Mouse (Mus musculus) ES-Bruce4 (cell line): ENCODE measurements around the gene Slc30a4. TPM values are rescaled to one million over a fixed set of nuclear protein-coding genes. Genes with fewer than 3 reads are reported as not detected.

Source experiments
- H3K27ac ChIP-seq: 2 replicates; pipeline ENCODE4 v1.5.1; 2012; ENCODE audit warnings: low read length, inconsistent platforms; ENCODE audit not compliant: insufficient read depth
- H3K27me3 ChIP-seq: 2 replicates; pipeline ENCODE4 v1.6.1; 2012; ENCODE audit warnings: mild to moderate bottlenecking, low read length, inconsistent platforms; ENCODE audit not compliant: control insufficient read depth, poor library complexity, insufficient read depth, severe bottlenecking
- H3K36me3 ChIP-seq: 2 replicates; pipeline ENCODE4 v1.6.1; 2012; ENCODE audit warnings: inconsistent platforms, mild to moderate bottlenecking, low read length, moderate library complexity; ENCODE audit not compliant: control insufficient read depth, poor library complexity, insufficient read depth, severe bottlenecking
- H3K4me1 ChIP-seq: one replicate; pipeline ENCODE4 v1.8.1; 2011; ENCODE audit warnings: low read length; ENCODE audit not compliant: control insufficient read depth, insufficient read depth
- H3K4me3 ChIP-seq: 2 replicates; pipeline ENCODE4 v1.5.1; 2011; ENCODE audit warnings: low read depth, mild to moderate bottlenecking, low read length
- H3K9ac ChIP-seq: 2 replicates; pipeline ENCODE4 v1.6.1; 2012; ENCODE audit warnings: low read depth, mild to moderate bottlenecking, inconsistent platforms; ENCODE audit not compliant: poor library complexity, severe bottlenecking
- H3K9me3 ChIP-seq: replicated peaks from 2 replicates; pipeline ENCODE4 v1.6.1; 2012; ENCODE audit warnings: mild to moderate bottlenecking, low read length, inconsistent platforms; ENCODE audit not compliant: control insufficient read depth, poor library complexity, insufficient read depth, severe bottlenecking
- CTCF ChIP-seq: IDR thresholded peaks from one replicate; pipeline ENCODE4 v1.8.1; 2011; ENCODE audit warnings: low read depth, low read length
- EP300 ChIP-seq: IDR thresholded peaks from 2 replicates; pipeline ENCODE4 v1.6.1; 2011; ENCODE audit warnings: low read depth, low read length; ENCODE audit not compliant: insufficient read depth
- POLR2A ChIP-seq: IDR thresholded peaks from one replicate; pipeline ENCODE4 v1.8.1; 2011; ENCODE audit warnings: low read length; ENCODE audit not compliant: insufficient read depth
- polyA plus RNA-seq: library from polyadenylated mRNA; stranded (reverse); fragments of >200 nt; gene quantifications from 2 replicates; pipeline ENCODE4 v1.2.4, GENCODE M21; 2011; ENCODE audit warnings: low read depth; ENCODE audit not compliant: missing spikeins, insufficient read depth, insufficient read length

Gene Slc30a4
- 8.2 and 9.6 TPM in 2 replicates for polyA plus RNA-seq

DNA sequence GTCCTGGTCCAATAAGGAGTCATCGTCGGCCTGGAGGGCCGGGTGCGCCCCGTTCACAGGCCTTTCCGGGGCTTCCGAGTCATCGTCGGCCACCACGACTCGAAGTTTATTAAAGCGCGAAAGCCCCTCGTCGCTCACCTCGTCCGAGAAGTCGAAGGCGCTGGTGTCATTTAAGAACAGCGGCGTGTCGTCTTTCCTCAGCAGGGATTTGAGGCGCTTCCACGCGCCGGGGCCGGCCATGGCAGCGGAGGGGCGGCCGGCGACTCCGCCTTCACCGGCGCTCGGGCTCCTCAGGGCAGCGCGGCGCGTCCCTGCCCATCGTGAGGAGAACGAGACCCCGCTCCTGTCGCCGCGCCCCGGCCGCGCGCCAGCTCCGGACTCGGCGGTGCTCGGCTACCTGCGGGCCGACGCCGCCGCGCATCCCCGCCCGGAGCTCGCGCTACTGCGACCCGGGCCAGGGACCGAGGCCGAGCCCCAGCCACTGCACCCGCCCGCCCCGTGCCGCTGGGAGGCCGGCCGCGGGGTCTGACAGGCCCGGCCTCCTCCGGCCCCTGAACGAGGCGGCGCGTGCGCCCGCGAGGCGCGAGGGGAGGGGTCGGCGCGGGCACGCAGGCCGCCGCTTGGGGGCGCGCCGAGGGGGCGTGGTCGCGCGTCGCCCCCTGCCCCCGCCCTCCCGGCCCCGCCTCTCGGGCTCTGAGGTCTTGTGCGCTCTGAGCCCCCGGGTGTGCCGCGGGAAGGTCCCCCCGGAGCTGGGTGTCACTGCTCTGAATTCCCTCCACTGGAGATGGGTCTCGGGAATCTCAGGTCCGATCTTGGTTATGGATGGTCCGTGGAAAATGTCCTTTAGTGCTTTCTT, at the start of gene Slc30a4:
Gene Slc30a4 (minus strand): TSS at position 483 of the 856 bp plus-strand sequence.
- Histone ChIP-seq H3K27me3 (peaks cover 2% of the 10 kb centered on the region), H3K4me3 (peak within 1 kb of the TSS; percentile 65), H3K9me3 (no peaks in the 10 kb centered on the region), H3K4me1 (no peaks in the 10 kb centered on the region), H3K9ac (peak within 1 kb of the TSS; percentile 89), H3K27ac (no peak within 1 kb of the TSS), H3K36me3 (no peaks in the 10 kb centered on the region)
- no peak for TF ChIP-seq CTCF
- TF ChIP-seq EP300: no peak
- no peak for TF ChIP-seq POLR2A

DNA sequence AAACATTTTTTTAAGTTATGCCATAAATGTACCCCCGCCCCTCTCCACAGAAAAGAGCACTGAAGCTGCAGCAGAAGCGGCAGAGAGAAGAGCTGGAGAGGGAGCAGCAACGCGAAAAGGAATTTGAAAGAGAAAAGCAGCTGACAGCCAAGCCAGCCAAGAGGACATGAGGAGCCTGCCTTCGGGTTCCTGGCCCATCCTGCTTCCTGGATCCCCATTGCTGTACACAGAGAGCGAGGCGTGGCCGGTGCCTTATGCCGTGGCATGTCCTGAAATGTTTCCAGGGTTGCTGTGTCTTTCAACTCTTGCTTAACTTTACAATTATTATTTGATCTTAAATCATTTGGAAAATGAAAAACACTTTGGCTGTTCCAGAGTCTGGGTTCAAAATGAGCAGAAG, 44.0 kb upstream of the Slc30a4 start:
- H3K27ac ChIP-seq: no peak overlapping the region
- no peaks in the 10 kb centered on the region for H3K4me1 ChIP-seq
- H3K27me3 ChIP-seq: no peaks in the 10 kb centered on the region
- no peaks in the 10 kb centered on the region for H3K9me3 ChIP-seq
- H3K4me3 ChIP-seq: no peak overlapping the region
- no peaks in the 10 kb centered on the region for H3K36me3 ChIP-seq
- TF ChIP-seq POLR2A (no peak), CTCF (no peak), EP300 (no peak)
- no peak overlapping the region for H3K9ac ChIP-seq

DNA sequence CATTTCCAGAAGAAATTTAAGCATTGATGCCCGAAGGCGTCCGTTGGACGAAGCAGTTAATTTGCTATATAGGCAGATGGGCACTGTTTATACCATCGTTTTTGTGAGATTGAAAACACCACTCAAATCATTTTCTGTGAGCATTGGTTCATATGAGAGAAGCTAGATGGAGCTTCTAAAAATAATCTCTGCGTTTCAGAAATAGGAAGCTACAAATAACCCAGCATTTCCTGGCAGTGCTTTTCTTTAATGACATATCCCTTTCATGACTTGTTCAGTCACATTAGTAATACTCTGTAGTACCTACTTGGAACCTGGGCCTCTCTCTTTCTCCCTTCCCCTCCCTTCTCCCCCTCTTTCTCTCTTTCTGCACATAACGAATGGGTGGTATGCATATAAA, 36.6 kb upstream of the Slc30a4 start:
- Histone ChIP-seq H3K27ac (no peak overlapping the region), H3K4me1 (no peaks in the 10 kb centered on the region), H3K9ac (peak overlapping the region; percentile 58), H3K4me3 (peak overlapping the region; percentile 98), H3K27me3 (no peaks in the 10 kb centered on the region), H3K9me3 (no peaks in the 10 kb centered on the region), H3K36me3 (no peaks in the 10 kb centered on the region)
- no peak for TF ChIP-seq EP300
- TF ChIP-seq CTCF: no peak
- no peak for TF ChIP-seq POLR2A

DNA sequence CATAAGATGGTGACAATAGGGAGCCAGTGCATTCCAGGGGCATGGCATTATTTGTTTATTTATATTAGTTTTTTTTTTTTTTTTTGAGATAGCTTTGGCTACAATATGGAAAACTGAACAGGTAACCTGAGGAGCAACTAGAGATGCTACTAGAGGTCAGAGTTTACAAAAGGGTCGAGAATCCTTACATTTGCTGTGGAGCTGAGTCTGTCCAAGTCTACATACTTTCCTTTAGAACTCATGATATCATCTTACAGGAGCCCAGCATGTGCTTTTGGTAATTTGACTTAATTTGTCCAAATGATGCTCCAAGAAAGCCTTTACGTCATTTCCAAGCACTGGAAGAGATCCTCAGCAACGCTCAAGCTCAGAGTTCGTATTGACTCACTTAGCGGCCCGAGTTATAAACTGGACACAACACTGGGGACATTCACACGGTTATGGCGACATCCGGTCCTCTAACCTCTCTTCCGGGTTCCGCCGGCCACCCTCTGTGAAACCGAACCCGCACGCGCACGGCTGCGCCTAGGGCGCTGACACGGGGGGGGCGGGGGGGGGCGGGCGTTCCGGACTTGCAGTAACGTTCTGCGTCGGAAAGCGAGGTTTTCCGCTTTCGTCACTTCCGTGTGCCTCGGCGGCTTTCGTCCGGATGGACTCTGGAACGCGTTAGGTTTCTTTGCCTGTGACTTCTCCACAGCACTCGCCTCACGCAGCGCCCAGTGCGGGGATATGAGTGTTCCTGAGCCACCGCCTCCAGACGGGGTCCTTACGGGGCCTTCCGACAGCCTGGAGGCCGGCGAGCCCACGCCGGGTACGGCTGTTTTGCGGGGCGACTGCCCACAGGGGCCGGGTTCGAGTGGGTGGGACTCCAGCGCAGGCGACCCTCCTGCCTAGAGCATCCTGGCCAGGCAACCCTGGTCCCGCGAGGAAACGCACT, 35.7 kb upstream of the Slc30a4 start, which contains the start of gene Bloc1s6:
Gene Bloc1s6 (plus strand): TSS at position 610 of the 937 bp plus-strand sequence.
- no peaks in the 10 kb centered on the region for H3K9me3 ChIP-seq
- H3K9ac ChIP-seq: peak within 1 kb of the TSS; percentile 58
- no peaks in the 10 kb centered on the region for H3K27me3 ChIP-seq
- H3K4me1 ChIP-seq: no peaks in the 10 kb centered on the region
- TF ChIP-seq CTCF: no peak
- TF ChIP-seq EP300: no peak
- TF ChIP-seq POLR2A: peak; percentile 31
- H3K36me3 ChIP-seq: no peaks in the 10 kb centered on the region
- H3K27ac ChIP-seq: no peak within 1 kb of the TSS
- H3K4me3 ChIP-seq: peak within 1 kb of the TSS; percentile 98

DNA sequence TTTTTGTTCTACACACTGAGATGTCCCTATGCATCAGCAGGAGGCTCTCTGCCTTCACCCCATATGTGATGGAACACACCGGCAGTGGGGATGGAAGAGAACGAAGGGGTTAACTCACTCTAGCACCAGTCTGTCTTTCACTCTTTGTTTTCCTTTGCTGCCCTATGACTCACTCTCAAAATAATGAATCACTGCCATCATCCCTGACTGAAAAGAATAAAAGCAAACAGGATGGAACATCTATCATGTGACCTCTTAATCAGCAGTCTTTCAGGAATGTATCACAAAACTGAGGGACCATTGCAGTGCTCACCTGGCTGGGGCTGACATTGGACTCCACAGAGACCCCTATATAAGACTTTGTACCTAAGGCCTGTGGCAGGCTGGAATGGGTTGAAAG, 29.0 kb upstream of the Slc30a4 start:
- Histone ChIP-seq H3K9me3 (no peaks in the 10 kb centered on the region), H3K27ac (no peak overlapping the region), H3K27me3 (no peaks in the 10 kb centered on the region), H3K9ac (no peak overlapping the region), H3K4me1 (no peaks in the 10 kb centered on the region), H3K4me3 (no peak overlapping the region), H3K36me3 (no peaks in the 10 kb centered on the region)
- TF ChIP-seq CTCF: no peak
- TF ChIP-seq POLR2A: no peak
- TF ChIP-seq EP300: no peak
